Mouse (Mus musculus) adrenal gland, postnatal 0 days (tissue): ENCODE results near the gene Ipmk. TPM values are rescaled to one million over a fixed set of nuclear protein-coding genes. Genes with fewer than 3 reads are reported as not detected.

ENCODE experiments used
- polyA plus RNA-seq: library from polyadenylated mRNA; unstranded; fragments of >200 nt; fragmentation: Nextera tagmentation; extraction: Ambion mirVana; gene quantifications from 2 replicates; pipeline ENCODE4 v1.2.1, GENCODE M21; 2015

Gene Ipmk
- polyA plus RNA-seq, result 4.8 and 6.0 TPM in 2 replicates

GRCm38 (mm10) chr10:71347509-71347949 lies at the start of gene Ipmk:
Gene Ipmk (plus strand): TSS chr10:71347763.

GRCm38 (mm10) chr10:71344579-71345143 lies 2.9 kb upstream of the Ipmk start, which contains the start of gene Cisd1:
Gene Cisd1 (minus strand): TSS chr10:71344954.

Other genes starting within 250 kb of the Ipmk start
- 20.9 and 28.4 TPM in 2 replicates for gene Bicc1, start 188.1 kb upstream of the Ipmk start, polyA plus RNA-seq
- 64.4 and 72.7 TPM in 2 replicates for gene Tfam, start 109.5 kb upstream of the Ipmk start, polyA plus RNA-seq
- gene Ube2d1, start 62.5 kb upstream of the Ipmk start, polyA plus RNA-seq, result 39.5 and 51.0 TPM in 2 replicates
- 83.7 and 93.7 TPM in 2 replicates for gene Cisd1, start 2.8 kb upstream of the Ipmk start, polyA plus RNA-seq